ENCODE assay signal across 14 mouse cellular contexts in genomic region chr7:101994241-101994640, GRCm38 (mm10).
"Had no signal": no experiment of that assay in that cellular context is flagged by ENCODE, and none has a peak within 500 bp of the region (broad histone marks: within the 10 kb centered on the region; RNA-seq: fewer than 3 reads in every experiment).

No protein-coding gene starts in this region.

- DNase-seq: liver, embryonic 13.5 days; liver, postnatal 0 days; lung, embryonic 14.5 days; lung, postnatal 10 days; lung, postnatal 4 days; retina, postnatal 1 day; right cerebral cortex, adult 18-20 months; right cerebral cortex, postnatal 25 days; right cerebral cortex, postnatal 4 days; spleen, adult 18-20 months; thymus, adult 2 months; thymus, postnatal 36 days had no signal

- ATAC-seq: liver, postnatal 0 days; midbrain, embryonic 13.5 days; midbrain, embryonic 15.5 days had no signal
